In genomic region chr15:77154248-77154785, GRCm38 (mm10) we compare ENCODE assay signal across 8 mouse cellular contexts.
DNase-seq lines count a peak whose midpoint lies in the region; ATAC-seq and TF ChIP-seq lines count a peak whose summit lies in the region.

No protein-coding gene starts in this region.

- H3K27ac ChIP-seq in heart, embryonic 12.5 days (ENCODE audit: poor library complexity, severe bottlenecking), result peak overlapping the region; percentile 56
- H3K27ac ChIP-seq in forebrain, embryonic 15.5 days (replicated peaks), result peak overlapping the region; percentile 96
- peak overlapping the region; percentile 95 for H3K27ac ChIP-seq in midbrain, embryonic 12.5 days (replicated peaks)

- no peak for ATAC-seq in heart, embryonic 12.5 days (ENCODE audit: insufficient number of reproducible peaks, low FRiP score)
- peak; percentile 20; the same call in 1 of the 2 replicates for ATAC-seq in forebrain, embryonic 15.5 days (replicated peaks)
- 0 out of 2 replicates have a peak, but pooled peaks have one; percentile 17 for ATAC-seq in midbrain, embryonic 12.5 days (ENCODE audit: low FRiP score, low read depth)
- no peak for ATAC-seq in monocyte, adult 5-6 weeks (replicated peaks; ENCODE audit: insufficient number of reproducible peaks, low FRiP score, low TSS enrichment, poor library complexity, severe bottlenecking)

- H3K4me1 ChIP-seq in heart, embryonic 12.5 days (replicated peaks), result peaks cover 56% of the 10 kb centered on the region
- H3K4me1 ChIP-seq in forebrain, embryonic 15.5 days, result peaks cover 47% of the 10 kb centered on the region
- H3K4me1 ChIP-seq in midbrain, embryonic 12.5 days, result peaks cover 37% of the 10 kb centered on the region

- peaks cover 73% of the 10 kb centered on the region for H3K79me2 ChIP-seq in C2C12 (ENCODE audit: control insufficient read depth, insufficient read depth)

- no peaks in the 10 kb centered on the region for H3K27me3 ChIP-seq in heart, embryonic 12.5 days (replicated peaks)
- no peaks in the 10 kb centered on the region for H3K27me3 ChIP-seq in C2C12 (ENCODE audit: control insufficient read depth, insufficient read depth, insufficient read length)
- H3K27me3 ChIP-seq in forebrain, embryonic 15.5 days, result no peaks in the 10 kb centered on the region
- H3K27me3 ChIP-seq in midbrain, embryonic 12.5 days, result no peaks in the 10 kb centered on the region

- H3K79me3 ChIP-seq in C2C12 (ENCODE audit: low read depth), result peaks cover 39% of the 10 kb centered on the region

- no peak overlapping the region for H3K9ac ChIP-seq in heart, embryonic 12.5 days
- H3K9ac ChIP-seq in forebrain, embryonic 15.5 days (replicated peaks), result no peak overlapping the region
- no peak overlapping the region for H3K9ac ChIP-seq in midbrain, embryonic 12.5 days (replicated peaks)

- 68% methylated on average over 10 of the region's 10 CpGs for WGBS in heart, embryonic 12.5 days
- WGBS in forebrain, embryonic 15.5 days, result 68% methylated on average over 10 of the region's 10 CpGs
- WGBS in midbrain, embryonic 12.5 days, result 78% methylated on average over 10 of the region's 10 CpGs

- no peak for DNase-seq in heart, adult 11 months
- no peak for DNase-seq in ovary, adult 18-20 months (ENCODE audit: low spot score)
- no peak for DNase-seq in embryo, embryonic 11 days

- H3K9me3 ChIP-seq in heart, embryonic 12.5 days (replicated peaks), result no peaks in the 10 kb centered on the region
- H3K9me3 ChIP-seq in forebrain, embryonic 15.5 days, result no peaks in the 10 kb centered on the region
- no peaks in the 10 kb centered on the region for H3K9me3 ChIP-seq in midbrain, embryonic 12.5 days

- TF ChIP-seq CTCF in C2C12 (IDR thresholded peaks at IDR 0.05; ENCODE audit: control insufficient read depth, insufficient read depth, insufficient read length), result no peak

- no peak overlapping the region for H3K4me3 ChIP-seq in heart, embryonic 12.5 days
- no peak overlapping the region for H3K4me3 ChIP-seq in C2C12 (ENCODE audit: insufficient read depth, poor library complexity, severe bottlenecking)
- 0 out of 2 replicates have a peak overlapping the region, but pooled peaks have one; percentile 61 for H3K4me3 ChIP-seq in forebrain, embryonic 15.5 days
- H3K4me3 ChIP-seq in midbrain, embryonic 12.5 days, result no peak overlapping the region

- H3K36me3 ChIP-seq in heart, embryonic 12.5 days, result no peaks in the 10 kb centered on the region
- H3K36me3 ChIP-seq in C2C12 (ENCODE audit: control insufficient read depth, insufficient read depth), result peaks cover under 1% of the 10 kb centered on the region
- H3K36me3 ChIP-seq in forebrain, embryonic 15.5 days, result no peaks in the 10 kb centered on the region
- no peaks in the 10 kb centered on the region for H3K36me3 ChIP-seq in midbrain, embryonic 12.5 days

- no peak overlapping the region for H3K4me2 ChIP-seq in heart, embryonic 12.5 days
- H3K4me2 ChIP-seq in forebrain, embryonic 15.5 days (replicated peaks), result no peak overlapping the region
- H3K4me2 ChIP-seq in midbrain, embryonic 12.5 days (replicated peaks), result no peak overlapping the region

- H3ac ChIP-seq in C2C12 (ENCODE audit: control insufficient read depth, insufficient read length, low read depth), result no peak overlapping the region

TF ChIP-seq in C2C12, 6 proteins besides CTCF, POLR2A, EP300 and RAD21:
- TF ChIP-seq MAX (IDR thresholded peaks at IDR 0.05), result peak; percentile 55
- no peak for TF ChIP-seq USF1 (IDR thresholded peaks at IDR 0.05; ENCODE audit: low read depth)
- TF ChIP-seq FOSL1 (IDR thresholded peaks at IDR 0.05; ENCODE audit: insufficient read depth, low read length, poor library complexity, severe bottlenecking), result peak; percentile 34

Comparison
In these comparisons a context has a peak if more than half of its experiments do, and no peak if none do; other contexts are left out.
1. ATAC-seq: peak in forebrain, embryonic 15.5 days (single experiment) and midbrain, embryonic 12.5 days (single experiment); none in heart, embryonic 12.5 days (single experiment) and monocyte, adult 5-6 weeks (single experiment).
2. Peak in every context shown above with its lines, with median percentiles within 50 percentile points of each other: H3K27ac ChIP-seq.